Mouse (Mus musculus): ENCODE data around the gene Atp6v0a4.

- TF ChIP-seq CTCF (IDR thresholded peaks at IDR 0.05; ENCODE audit: low read depth, low read length) (no peak), POLR2AphosphoS5 (IDR thresholded peaks at IDR 0.05; ENCODE audit: insufficient replicate concordance, low read depth, low read length) (no peak)
Observed at GRCm38 (mm10) chr6:38048800-38049561, 75.4 kb downstream of the Atp6v0a4 start.

Measured in G1E (cell line).